ENCODE assay signal across 10 mouse cellular contexts in the genomic region with DNA sequence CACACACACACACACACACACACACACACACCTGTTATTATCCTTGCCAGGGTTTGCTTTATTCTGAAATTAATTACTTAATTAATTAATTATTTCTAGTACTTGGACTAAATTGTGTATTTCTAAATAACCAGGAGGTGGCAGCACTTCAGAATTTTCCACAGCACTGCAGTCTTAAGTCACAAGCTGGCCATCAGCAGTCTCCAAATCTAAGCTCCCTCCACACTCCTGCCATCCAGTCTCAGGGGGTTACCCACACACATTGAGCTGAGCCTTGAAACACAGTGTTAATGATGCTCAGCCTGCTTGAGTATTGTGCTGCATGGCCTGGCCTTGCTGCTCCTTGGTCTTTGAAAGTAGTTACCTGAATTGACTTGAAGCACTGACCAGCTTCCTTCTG. TPM values are rescaled to one million over a fixed set of nuclear protein-coding genes. Genes with fewer than 3 reads are reported as not detected.
DNase-seq lines count a peak whose midpoint lies in the region; ATAC-seq and TF ChIP-seq lines count a peak whose summit lies in the region.
"Had no signal": no experiment of that assay in that cellular context is flagged by ENCODE, and none has a peak within 500 bp of the region (broad histone marks: within the 10 kb centered on the region; RNA-seq: fewer than 3 reads in every experiment).

No protein-coding gene starts in this region.

- no peak overlapping the region for H3K9ac ChIP-seq in lung, postnatal 0 days (replicated peaks; ENCODE audit: low read depth)
- H3K9ac ChIP-seq in embryonic facial prominence, embryonic 14.5 days (ENCODE audit: low read depth, low read length) = no peak overlapping the region
- H3K9ac ChIP-seq: heart, embryonic 13.5 days had no signal

- H3K27ac ChIP-seq in lung, postnatal 0 days (ENCODE audit: low read length) = no peak overlapping the region
- no peak overlapping the region for H3K27ac ChIP-seq in embryonic facial prominence, embryonic 14.5 days (replicated peaks; ENCODE audit: low read depth, low read length)
- H3K27ac ChIP-seq: heart, embryonic 13.5 days had no signal

- H3K36me3 ChIP-seq in lung, postnatal 0 days (ENCODE audit: insufficient read depth, low read length) = no peaks in the 10 kb centered on the region
- H3K36me3 ChIP-seq in embryonic facial prominence, embryonic 14.5 days (ENCODE audit: control insufficient read depth, insufficient read depth, low read length) = no peaks in the 10 kb centered on the region
- H3K36me3 ChIP-seq: heart, embryonic 13.5 days had no signal

- no peaks in the 10 kb centered on the region for H3K27me3 ChIP-seq in lung, postnatal 0 days (replicated peaks; ENCODE audit: insufficient read depth, low read length)
- no peaks in the 10 kb centered on the region for H3K27me3 ChIP-seq in embryonic facial prominence, embryonic 14.5 days (replicated peaks; ENCODE audit: control insufficient read depth, insufficient read depth, low read length)
- H3K27me3 ChIP-seq: heart, embryonic 13.5 days had no signal

- intact Hi-C loops in left cerebral cortex, postnatal 14 days (cut with DNase I) = loop anchor here (5.0 kb wide), 1 partner anchor 74 kb away; no protein-coding TSS in a partner anchor

- DNase-seq in adrenal gland, postnatal 14 days = peak; percentile 26
- no peak for DNase-seq in adrenal gland, adult 18-20 months (ENCODE audit: low spot score in 2 of 2)
- DNase-seq in lung, postnatal 0 days (ENCODE audit: low spot score) = peak; percentile 46
- no peak for DNase-seq in lung, adult 2 months
- peak; percentile 57 for DNase-seq in embryonic facial prominence, embryonic 14.5 days (ENCODE audit: low spot score)
- DNase-seq in left cerebral cortex, postnatal 14 days (ENCODE audit: low spot score in 2 of 2) = peak; percentile 36 to 55

- TF ChIP-seq POLR2A in lung, adult 2 months (IDR thresholded peaks at IDR 0.05; ENCODE audit: borderline replicate concordance, extremely low read depth, low read depth, low read length) = no peak

- no peak for TF ChIP-seq EP300 in lung, postnatal 0 days (IDR thresholded peaks at IDR 0.05)

- no peaks in the 10 kb centered on the region for H3K9me3 ChIP-seq in lung, postnatal 0 days (ENCODE audit: low read length)
- H3K9me3 ChIP-seq in embryonic facial prominence, embryonic 14.5 days (ENCODE audit: control insufficient read depth, low read length) = no peaks in the 10 kb centered on the region
- H3K9me3 ChIP-seq: heart, embryonic 13.5 days had no signal

- TF ChIP-seq CTCF in lung, postnatal 0 days (IDR thresholded peaks at IDR 0.05) = peak; percentile 26; the same call in 1 of the 2 replicates
- no peak for TF ChIP-seq CTCF in lung, adult 2 months (IDR thresholded peaks at IDR 0.05; ENCODE audit: insufficient read depth, low read length)

- no peaks in the 10 kb centered on the region for H3K4me1 ChIP-seq in lung, postnatal 0 days (ENCODE audit: insufficient read depth, low read depth, low read length)
- no peaks in the 10 kb centered on the region for H3K4me1 ChIP-seq in lung, adult 2 months (ENCODE audit: control insufficient read depth, insufficient read depth, low read length)
- H3K4me1 ChIP-seq in embryonic facial prominence, embryonic 14.5 days (ENCODE audit: control insufficient read depth, insufficient read depth, low read length) = no peaks in the 10 kb centered on the region
- H3K4me1 ChIP-seq: heart, embryonic 13.5 days had no signal

- no peak overlapping the region for H3K4me2 ChIP-seq in lung, postnatal 0 days (replicated peaks; ENCODE audit: low read depth, low read length)
- no peak overlapping the region for H3K4me2 ChIP-seq in embryonic facial prominence, embryonic 14.5 days (ENCODE audit: low read depth, low read length)
- H3K4me2 ChIP-seq: heart, embryonic 13.5 days had no signal

- no peak overlapping the region for H3K4me3 ChIP-seq in lung, postnatal 0 days (ENCODE audit: low read depth, low read length)
- no peak overlapping the region for H3K4me3 ChIP-seq in lung, adult 2 months (replicated peaks; ENCODE audit: extremely low read depth, low read depth, low read length)
- H3K4me3 ChIP-seq in embryonic facial prominence, embryonic 14.5 days (ENCODE audit: low read depth, low read length) = no peak overlapping the region
- H3K4me3 ChIP-seq: heart, embryonic 13.5 days had no signal

- no peak for ATAC-seq in lung, postnatal 0 days
- no peak for ATAC-seq in embryonic facial prominence, embryonic 14.5 days (ENCODE audit: low read depth)
- no peak for ATAC-seq in inflammation-experienced regulatory T-cells, adult 6 months
- ATAC-seq in monocyte, adult 5-6 weeks (replicated peaks; ENCODE audit: insufficient number of reproducible peaks, low FRiP score, low TSS enrichment, poor library complexity, severe bottlenecking) = no peak

RNA-seq across cellular contexts. Expression of gene Ppp1r17, which starts 44.3 kb away (rescaled TPM):
- total RNA-seq in adrenal gland, postnatal 14 days (2021) = 3.3 and 4.2 TPM in 2 replicates
- total RNA-seq in adrenal gland, adult 18-20 months (2021) = 1 to 10 TPM; 3.5 to 3.8 TPM
- not detected in 2 replicates for polyA plus RNA-seq in lung, postnatal 0 days (2015; fragmentation: Nextera tagmentation; extraction: Ambion mirVana)
- polyA plus RNA-seq in lung, adult 2 months (2012; rRNA removed) = not detected in 2 replicates
- 0.22 and 0.42 TPM in 2 replicates for polyA plus RNA-seq in embryonic facial prominence, embryonic 14.5 days (2014; fragmentation: Nextera tagmentation; extraction: Ambion mirVana)
- total RNA-seq in left cerebral cortex, postnatal 14 days (2021) = under 1 TPM; 0.38 to 0.92 TPM
- not detected for polyA plus RNA-seq in inflammation-experienced regulatory T-cells, adult 6 months (2017; shearing (Covaris generic))
- not detected in 3 replicates for total RNA-seq in monocyte, adult 5-6 weeks (2017)
- polyA plus RNA-seq: liver, embryonic 16.5 days had no signal

Comparison
In these comparisons a context has a peak if more than half of its experiments do, and no peak if none do; other contexts are left out.
1. DNase-seq: peak in adrenal gland, postnatal 14 days (single experiment), lung, postnatal 0 days (single experiment), embryonic facial prominence, embryonic 14.5 days (single experiment) and left cerebral cortex, postnatal 14 days (2 of 2); none in adrenal gland, adult 18-20 months (0 of 2) and lung, adult 2 months (single experiment).